ENCODE assay signal across 28 mouse cellular contexts in the genomic region with DNA sequence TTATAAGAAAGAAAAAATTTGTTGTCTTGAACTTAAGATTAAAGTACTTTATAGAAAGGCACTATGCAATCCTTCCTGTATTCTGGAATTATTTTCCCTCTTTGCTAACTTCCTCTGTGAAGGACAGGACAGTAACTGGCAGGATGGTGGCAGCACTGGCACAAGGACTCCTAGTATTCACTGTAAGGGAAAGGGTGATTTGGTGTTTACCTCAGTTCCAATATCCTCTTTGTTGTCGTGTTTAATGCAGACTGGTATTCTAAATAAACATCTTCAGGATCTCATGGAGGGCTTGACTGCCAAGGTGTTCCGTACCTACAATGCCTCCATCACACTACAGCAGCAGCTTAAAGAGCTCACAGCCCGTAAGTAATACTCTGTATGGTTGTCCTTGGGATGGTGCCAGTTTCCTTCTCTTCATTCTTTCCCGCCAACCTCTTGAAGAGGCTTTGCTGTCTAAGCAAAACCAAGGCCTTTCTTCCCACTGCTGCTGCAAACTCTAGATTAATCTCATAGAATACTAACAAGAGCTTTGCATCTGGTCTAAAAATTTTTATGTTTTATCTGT. TPM values are rescaled to one million over a fixed set of nuclear protein-coding genes. Genes with fewer than 3 reads are reported as not detected.
DNase-seq lines count a peak whose midpoint lies in the region; ATAC-seq and TF ChIP-seq lines count a peak whose summit lies in the region.
"Had no signal": no experiment of that assay in that cellular context is flagged by ENCODE, and none has a peak within 500 bp of the region (broad histone marks: within the 10 kb centered on the region; RNA-seq: fewer than 3 reads in every experiment).

No protein-coding gene starts in this region.

- H3K36me3 ChIP-seq in hindbrain, postnatal 0 days (ENCODE audit: insufficient read depth, low read length): peaks cover 40% of the 10 kb centered on the region
- peaks cover 86% of the 10 kb centered on the region for H3K36me3 ChIP-seq in hindbrain, embryonic 12.5 days
- H3K36me3 ChIP-seq in liver, adult 2 months (ENCODE audit: control insufficient read depth, insufficient read depth, low read length): peaks cover 72% of the 10 kb centered on the region
- H3K36me3 ChIP-seq in liver, embryonic 11.5 days (ENCODE audit: control insufficient read depth, insufficient read depth, low read length): peaks cover 56% of the 10 kb centered on the region
- H3K36me3 ChIP-seq in kidney, embryonic 14.5 days (ENCODE audit: control insufficient read depth, insufficient read depth, low read length): peaks cover 89% of the 10 kb centered on the region

- no peaks in the 10 kb centered on the region for H3K9me3 ChIP-seq in hindbrain, postnatal 0 days (ENCODE audit: low read length)
- no peaks in the 10 kb centered on the region for H3K9me3 ChIP-seq in hindbrain, embryonic 12.5 days (replicated peaks)
- no peaks in the 10 kb centered on the region for H3K9me3 ChIP-seq in liver, embryonic 11.5 days (ENCODE audit: control insufficient read depth, low read length)
- H3K9me3 ChIP-seq in kidney, embryonic 14.5 days (ENCODE audit: control insufficient read depth, low read length): no peaks in the 10 kb centered on the region
- H3K9me3 ChIP-seq: embryonic facial prominence, embryonic 15.5 days; heart, embryonic 13.5 days; hindbrain, embryonic 15.5 days; lung, embryonic 15.5 days; midbrain, embryonic 12.5 days; neural tube, embryonic 13.5 days had no signal

- 47% methylated on average over 4 of the region's 4 CpGs for WGBS in hindbrain, postnatal 0 days
- WGBS in hindbrain, embryonic 12.5 days: 84% methylated on average over 4 of the region's 4 CpGs
- WGBS in liver, adult 2 months: 66% methylated on average over 4 of the region's 4 CpGs
- 89% methylated on average over 4 of the region's 4 CpGs for WGBS in liver, embryonic 11.5 days
- 88% methylated on average over 4 of the region's 4 CpGs for WGBS in kidney, embryonic 14.5 days

- no peak overlapping the region for H3K4me3 ChIP-seq in hindbrain, postnatal 0 days (ENCODE audit: low read length)
- no peak overlapping the region for H3K4me3 ChIP-seq in hindbrain, embryonic 12.5 days
- no peak overlapping the region for H3K4me3 ChIP-seq in liver, adult 2 months (ENCODE audit: insufficient read depth, low read depth, low read length)
- no peak overlapping the region for H3K4me3 ChIP-seq in liver, embryonic 11.5 days (ENCODE audit: low read depth, low read length)
- no peak overlapping the region for H3K4me3 ChIP-seq in kidney, embryonic 14.5 days (ENCODE audit: low read length)
- H3K4me3 ChIP-seq: embryonic facial prominence, embryonic 15.5 days; gastrocnemius, adult 2 months; heart, embryonic 13.5 days; hindbrain, embryonic 15.5 days; lung, embryonic 15.5 days; midbrain, embryonic 12.5 days; neural tube, embryonic 13.5 days had no signal

- no peaks in the 10 kb centered on the region for H3K4me1 ChIP-seq in hindbrain, postnatal 0 days (ENCODE audit: insufficient read depth, low read length)
- no peaks in the 10 kb centered on the region for H3K4me1 ChIP-seq in hindbrain, embryonic 12.5 days
- H3K4me1 ChIP-seq in liver, adult 2 months (ENCODE audit: control insufficient read depth, insufficient read depth, low read length): peaks cover 16% of the 10 kb centered on the region; the same call in 1 of the 2 replicates
- H3K4me1 ChIP-seq in liver, embryonic 11.5 days (replicated peaks; ENCODE audit: control insufficient read depth, insufficient read depth, low read length): no peaks in the 10 kb centered on the region
- H3K4me1 ChIP-seq in kidney, embryonic 14.5 days (ENCODE audit: control insufficient read depth, insufficient read depth, low read length): no peaks in the 10 kb centered on the region
- H3K4me1 ChIP-seq: embryonic facial prominence, embryonic 15.5 days; heart, embryonic 13.5 days; hindbrain, embryonic 15.5 days; midbrain, embryonic 12.5 days; neural tube, embryonic 13.5 days had no signal

- no peak for TF ChIP-seq POLR2A in liver, adult 2 months (IDR thresholded peaks at IDR 0.05; ENCODE audit: extremely low read depth, insufficient read depth, low read length)

- no peaks in the 10 kb centered on the region for H3K27me3 ChIP-seq in hindbrain, postnatal 0 days (ENCODE audit: insufficient read depth, low read length)
- H3K27me3 ChIP-seq in hindbrain, embryonic 12.5 days: no peaks in the 10 kb centered on the region
- H3K27me3 ChIP-seq in liver, adult 2 months (ENCODE audit: control insufficient read depth, insufficient read depth, low read length): no peaks in the 10 kb centered on the region
- no peaks in the 10 kb centered on the region for H3K27me3 ChIP-seq in liver, embryonic 11.5 days (replicated peaks; ENCODE audit: control insufficient read depth, insufficient read depth, low read length)
- no peaks in the 10 kb centered on the region for H3K27me3 ChIP-seq in kidney, embryonic 14.5 days (ENCODE audit: control insufficient read depth, insufficient read depth, low read length)
- H3K27me3 ChIP-seq: CH12.LX; embryonic facial prominence, embryonic 15.5 days; heart, embryonic 13.5 days; hindbrain, embryonic 15.5 days; lung, embryonic 15.5 days; midbrain, embryonic 12.5 days; neural tube, embryonic 13.5 days had no signal

- peak overlapping the region; percentile 34 for H3K27ac ChIP-seq in hindbrain, postnatal 0 days
- H3K27ac ChIP-seq in hindbrain, embryonic 12.5 days: no peak overlapping the region
- H3K27ac ChIP-seq in liver, adult 2 months (replicated peaks; ENCODE audit: insufficient read depth, low read depth, low read length): peak overlapping the region; percentile 84
- H3K27ac ChIP-seq in liver, embryonic 11.5 days (ENCODE audit: low read depth, low read length): no peak overlapping the region
- no peak overlapping the region for H3K27ac ChIP-seq in kidney, embryonic 14.5 days (ENCODE audit: low read depth, low read length)
- H3K27ac ChIP-seq: embryonic facial prominence, embryonic 15.5 days; gastrocnemius, adult 2 months; heart, embryonic 13.5 days; hindbrain, embryonic 15.5 days; lung, embryonic 15.5 days; midbrain, embryonic 12.5 days; neural tube, embryonic 13.5 days had no signal

- H3K9ac ChIP-seq in hindbrain, postnatal 0 days (replicated peaks; ENCODE audit: low read length): no peak overlapping the region
- no peak overlapping the region for H3K9ac ChIP-seq in hindbrain, embryonic 12.5 days
- no peak overlapping the region for H3K9ac ChIP-seq in liver, adult 2 months (ENCODE audit: low read depth, low read length)
- no peak overlapping the region for H3K9ac ChIP-seq in liver, embryonic 11.5 days (ENCODE audit: low read depth, low read length)
- no peak overlapping the region for H3K9ac ChIP-seq in kidney, embryonic 14.5 days (ENCODE audit: low read depth, low read length)
- H3K9ac ChIP-seq: embryonic facial prominence, embryonic 15.5 days; heart, embryonic 13.5 days; hindbrain, embryonic 15.5 days; lung, embryonic 15.5 days; midbrain, embryonic 12.5 days; neural tube, embryonic 13.5 days had no signal

- TF ChIP-seq CTCF in hindbrain, postnatal 0 days (IDR thresholded peaks at IDR 0.05; ENCODE audit: low read depth): peak; percentile 51
- TF ChIP-seq CTCF in liver, adult 2 months (IDR thresholded peaks at IDR 0.05; ENCODE audit: low read depth, low read length): no peak

- peak; percentile 16 for DNase-seq in adrenal gland, postnatal 14 days
- no peak for DNase-seq in adrenal gland, postnatal 36 days
- peak; percentile 62 for DNase-seq in hindbrain, postnatal 0 days (ENCODE audit: low spot score)
- DNase-seq in liver, adult 2 months (ENCODE audit: extremely low read depth, low read depth, low spot score): no peak
- no peak for DNase-seq in liver, embryonic 11.5 days (ENCODE audit: low spot score)
- DNase-seq in adipocyte (ENCODE audit: low spot score): no peak
- DNase-seq: adrenal gland, adult 8-10 months; cerebellum, adult 11-12 months; cerebellum, adult 9-11 months; gastrocnemius, adult 2 months; gastrocnemius, postnatal 36 days; heart, postnatal 10 days; kidney, adult 18-20 months; kidney, postnatal 10 days; left cerebral cortex, postnatal 4 days; liver; thymus, adult 2 months; thymus, postnatal 36 days had no signal

- H3K79me2 ChIP-seq in liver, adult 2 months (ENCODE audit: control insufficient read depth, insufficient read depth, low read length): no peaks in the 10 kb centered on the region

- H3K4me2 ChIP-seq in hindbrain, postnatal 0 days (ENCODE audit: low read depth, low read length): no peak overlapping the region
- H3K4me2 ChIP-seq in hindbrain, embryonic 12.5 days (replicated peaks): no peak overlapping the region
- no peak overlapping the region for H3K4me2 ChIP-seq in liver, embryonic 11.5 days
- H3K4me2 ChIP-seq in kidney, embryonic 14.5 days (replicated peaks; ENCODE audit: low read depth, low read length): no peak overlapping the region
- H3K4me2 ChIP-seq: embryonic facial prominence, embryonic 15.5 days; heart, embryonic 13.5 days; hindbrain, embryonic 15.5 days; lung, embryonic 15.5 days; midbrain, embryonic 12.5 days; neural tube, embryonic 13.5 days had no signal

- peak; percentile 55 for ATAC-seq in hindbrain, postnatal 0 days
- ATAC-seq in hindbrain, embryonic 12.5 days (ENCODE audit: low FRiP score): no peak
- no peak for ATAC-seq in liver, embryonic 11.5 days (replicated peaks; ENCODE audit: low FRiP score)
- ATAC-seq in kidney, embryonic 14.5 days (ENCODE audit: low FRiP score, low TSS enrichment): no peak
- ATAC-seq: activated CD4-positive, CD25-positive, alpha-beta regulatory T cell, adult 4 months had no signal

RNA-seq across cellular contexts. Expression of a gene that starts 15.6 kb away (rescaled TPM):
- 69.7 and 93.2 TPM in 2 replicates for total RNA-seq in adrenal gland, postnatal 14 days (2021)
- 10 to 100 TPM; 51.7 to 62.2 TPM for total RNA-seq in adrenal gland, postnatal 36 days (2021)
- total RNA-seq in hindbrain, postnatal 0 days (2014; rRNA removed): 111 and 185 TPM in 2 replicates
- 39.8 and 40.5 TPM in 2 replicates for polyA plus RNA-seq in hindbrain, postnatal 0 days (2015; fragmentation: Nextera tagmentation; extraction: Ambion mirVana)
- polyA plus RNA-seq in hindbrain, embryonic 12.5 days (2016; fragmentation: Nextera tagmentation; extraction: Ambion mirVana): 119 and 122 TPM in 2 replicates
- 37.3 and 40.9 TPM in 2 replicates for total RNA-seq in liver, adult 2 months (2014; rRNA removed)
- polyA plus RNA-seq in liver, adult 2 months (2012; rRNA removed): 24.9 and 30.0 TPM in 2 replicates
- 22.3 and 27.2 TPM in 2 replicates for polyA plus RNA-seq in liver, embryonic 11.5 days (2014; fragmentation: Nextera tagmentation; extraction: Ambion mirVana)
- 32.9 and 60.3 TPM in 2 replicates for polyA plus RNA-seq in kidney, embryonic 14.5 days (2014; fragmentation: Nextera tagmentation; extraction: Ambion mirVana)

Comparison
In these comparisons a context has a peak if more than half of its experiments do, and no peak if none do; other contexts are left out.
1. DNase-seq: peak in adrenal gland, postnatal 14 days (single experiment) and hindbrain, postnatal 0 days (single experiment); none in adrenal gland, postnatal 36 days (0 of 2), liver, adult 2 months (single experiment), liver, embryonic 11.5 days (single experiment) and adipocyte (single experiment).
2. H3K27ac ChIP-seq: peak in hindbrain, postnatal 0 days (single experiment) and liver, adult 2 months (single experiment); none in hindbrain, embryonic 12.5 days (single experiment), liver, embryonic 11.5 days (single experiment) and kidney, embryonic 14.5 days (single experiment).